Mouse (Mus musculus) c-Kit-negative CD71-positive TER-119-positive erythroid progenitor cells, embryonic 14.5 days (primary cell): ENCODE results near the gene Gas8.
"Not testable (repeated sequence)": the region's sequence is repeated elsewhere in the genome, so short reads cannot be mapped to it uniquely, and the experiment has no call there.

Experiments used
- DNase-seq: peaks from one replicate; pipeline ENCODE4 v3.0.0-alpha.2; 2013; ENCODE audit warnings: low read depth, low spot score

Gas8 gene

GRCm38 (mm10) chr8:123514781-123515539 lies 3.7 kb upstream of the Gas8 start, which contains the start of gene Dbndd1:
TSS of gene Dbndd1 (minus strand) at chr8:123515463.
- DNase-seq = no peak

- DNase-seq = no peak
These were observed 3.1 kb upstream of the Gas8 start for GRCm38 (mm10) chr8:123515540-123515897.

- DNase-seq = no peak
These were observed 2.0 kb upstream of the Gas8 start for GRCm38 (mm10) chr8:123516596-123516995.

GRCm38 (mm10) chr8:123518172-123518571 lies 462 bp upstream of the Gas8 start:
- no peak for DNase-seq

- not testable (repeated sequence) for DNase-seq
These were observed 1.4 kb downstream of the Gas8 start for GRCm38 (mm10) chr8:123520048-123520447.

GRCm38 (mm10) chr8:123527720-123528489 lies 9.3 kb downstream of the Gas8 start:
- DNase-seq = no peak

- DNase-seq = no peak
These were observed 17.8 kb downstream of the Gas8 start for GRCm38 (mm10) chr8:123536242-123536989.

GRCm38 (mm10) chr8:123536990-123537380 lies 18.4 kb downstream of the Gas8 start:
- DNase-seq = no peak

- not testable (repeated sequence) for DNase-seq
These were observed 19.0 kb downstream of the Gas8 start for GRCm38 (mm10) chr8:123537641-123538040.

- not testable (repeated sequence) for DNase-seq
These were observed 45.6 kb downstream of the Gas8 start for GRCm38 (mm10) chr8:123564221-123564620.

- DNase-seq = not testable (repeated sequence)
These were observed 56.8 kb downstream of the Gas8 start for GRCm38 (mm10) chr8:123575386-123575785.
